Mouse (Mus musculus) megakaryocyte, embryonic 14.5 days (primary cell): ENCODE results near the gene Arhgap18. TPM values are rescaled to one million over a fixed set of nuclear protein-coding genes. Genes with fewer than 3 reads are reported as not detected.

Experiments
- H3K27me3 ChIP-seq: replicated peaks from 2 replicates; pipeline ENCODE3; 2012; ENCODE audit warnings: inconsistent platforms
- H3K36me3 ChIP-seq: replicated peaks from 2 replicates; pipeline ENCODE3; 2012; ENCODE audit warnings: low read length, inconsistent platforms, mixed read lengths
- H3K4me1 ChIP-seq: 2 replicates; pipeline ENCODE4 v1.6.1; 2012; ENCODE audit warnings: inconsistent platforms
- H3K4me3 ChIP-seq: replicated peaks from 2 replicates; pipeline ENCODE3; 2012; ENCODE audit warnings: moderate library complexity, mild to moderate bottlenecking, inconsistent platforms
- H3K9me3 ChIP-seq: 2 replicates; pipeline ENCODE4 v1.6.1; 2012; ENCODE audit warnings: inconsistent platforms
- FLI1 ChIP-seq: IDR thresholded peaks from 2 replicates; pipeline ENCODE4 v1.6.1; 2012; ENCODE audit warnings: low read length, inconsistent platforms, mixed read lengths
- GATA1 ChIP-seq: IDR thresholded peaks from 3 replicates; pipeline ENCODE4 v1.6.1; 2012; ENCODE audit warnings: mixed read lengths, low read length, inconsistent platforms, borderline replicate concordance
- polyA plus RNA-seq: library from polyadenylated mRNA; stranded (reverse); fragments of >175 nt; gene quantifications from 2 replicates; pipeline ENCODE4 v1.2.3, GENCODE M21; 2012; ENCODE audit warnings: low replicate concordance; ENCODE audit not compliant: insufficient read depth

Gene Arhgap18
- polyA plus RNA-seq, 1 experiment, result 9.3 TPM

- Histone ChIP-seq H3K27me3 (no peaks in the 10 kb centered on the region), H3K4me1 (peaks cover 60% of the 10 kb centered on the region), H3K9me3 (no peaks in the 10 kb centered on the region), H3K4me3 (no peak overlapping the region), H3K36me3 (peaks cover 2% of the 10 kb centered on the region)
- TF ChIP-seq GATA1, result no peak
- no peak for TF ChIP-seq FLI1
Observed at GRCm38 (mm10) chr10:26759469-26759868, 6.2 kb downstream of the Arhgap18 start.

GRCm38 (mm10) chr10:26761103-26761502 is 7.9 kb downstream of the Arhgap18 start:
- Histone ChIP-seq H3K36me3 (no peaks in the 10 kb centered on the region), H3K27me3 (no peaks in the 10 kb centered on the region), H3K4me1 (peaks cover 59% of the 10 kb centered on the region), H3K9me3 (no peaks in the 10 kb centered on the region), H3K4me3 (no peak overlapping the region)
- TF ChIP-seq FLI1 (no peak), GATA1 (no peak)

DNA sequence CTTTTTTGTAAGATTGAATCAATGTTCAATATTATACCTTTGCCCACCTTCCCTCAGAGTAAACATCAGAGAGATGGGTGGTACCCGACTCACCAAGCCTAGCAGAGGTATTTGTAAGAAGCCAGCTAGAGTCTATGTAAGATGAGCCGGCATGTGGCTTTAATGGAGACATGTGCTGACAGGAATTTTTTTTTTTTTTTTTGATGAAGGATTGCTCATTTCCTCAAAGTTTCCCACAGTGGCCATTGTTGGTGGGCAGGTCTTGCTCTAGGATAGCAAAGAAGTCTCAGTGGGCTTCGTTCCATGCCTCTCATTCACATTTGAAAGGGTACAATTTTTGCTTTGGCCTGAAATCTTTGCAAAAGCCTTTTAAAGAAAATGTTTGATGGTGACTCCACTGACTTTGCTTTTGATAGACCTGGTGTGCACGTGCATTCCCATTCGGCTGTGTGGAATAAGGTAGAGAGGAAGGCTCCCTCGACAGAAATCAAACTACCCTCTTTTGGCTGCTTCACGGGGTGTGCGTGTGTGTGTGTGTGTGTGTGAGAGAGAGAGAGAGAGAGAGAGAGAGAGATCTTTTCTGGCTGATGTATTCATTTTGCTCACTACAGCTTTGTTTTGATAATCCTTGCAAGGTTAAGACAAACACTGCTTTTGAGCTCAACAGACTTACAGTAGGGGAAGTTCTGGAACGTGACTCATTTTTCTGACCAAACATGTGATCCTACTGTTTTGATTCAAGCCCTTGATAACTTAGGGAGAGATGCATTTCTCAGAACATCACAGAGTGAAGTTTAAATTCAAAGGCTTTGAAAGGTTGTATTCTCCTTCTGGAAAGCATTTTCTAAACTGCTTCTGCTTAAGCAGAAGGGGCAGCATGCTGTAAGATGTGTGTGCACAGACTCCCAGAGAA is 9.0 kb downstream of the Arhgap18 start:
- Histone ChIP-seq H3K4me3 (no peak overlapping the region), H3K36me3 (no peaks in the 10 kb centered on the region)
- no peak for TF ChIP-seq FLI1
- TF ChIP-seq GATA1, result no peak

DNA sequence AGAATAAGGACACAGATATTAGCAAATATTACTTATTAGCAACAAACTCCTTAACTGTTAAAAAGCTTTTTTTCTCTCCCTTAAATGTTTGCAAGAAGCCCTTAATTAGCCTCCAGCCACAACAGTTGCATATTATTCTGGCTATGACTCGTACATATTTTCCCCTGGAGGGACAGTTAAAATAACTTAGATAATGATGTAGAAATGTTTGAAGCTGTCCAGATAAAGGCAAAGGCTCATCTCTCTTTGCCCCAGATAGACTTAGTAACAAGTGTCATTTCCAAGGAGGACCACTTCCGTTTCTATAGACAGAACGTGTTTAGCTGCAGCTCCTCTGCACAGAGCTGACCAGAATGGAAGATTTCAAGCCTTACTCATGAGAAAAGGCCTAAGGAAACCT is 14.0 kb downstream of the Arhgap18 start:
- H3K4me3 ChIP-seq, result no peak overlapping the region
- no peaks in the 10 kb centered on the region for H3K36me3 ChIP-seq
- TF ChIP-seq FLI1 (no peak), GATA1 (no peak)
- no peaks in the 10 kb centered on the region for H3K27me3 ChIP-seq
- peaks cover 72% of the 10 kb centered on the region for H3K4me1 ChIP-seq
- H3K9me3 ChIP-seq, result no peaks in the 10 kb centered on the region

More for the DNA sequence above, 9.0 kb downstream of the Arhgap18 start:
- Histone ChIP-seq H3K4me1 (peaks cover 60% of the 10 kb centered on the region), H3K27me3 (no peaks in the 10 kb centered on the region), H3K9me3 (no peaks in the 10 kb centered on the region)

GRCm38 (mm10) chr10:26768943-26769342 is 15.7 kb downstream of the Arhgap18 start:
- Histone ChIP-seq H3K36me3 (no peaks in the 10 kb centered on the region), H3K4me3 (no peak overlapping the region), H3K4me1 (peaks cover 67% of the 10 kb centered on the region), H3K9me3 (no peaks in the 10 kb centered on the region), H3K27me3 (no peaks in the 10 kb centered on the region)
- TF ChIP-seq GATA1 (no peak), FLI1 (no peak)

DNA sequence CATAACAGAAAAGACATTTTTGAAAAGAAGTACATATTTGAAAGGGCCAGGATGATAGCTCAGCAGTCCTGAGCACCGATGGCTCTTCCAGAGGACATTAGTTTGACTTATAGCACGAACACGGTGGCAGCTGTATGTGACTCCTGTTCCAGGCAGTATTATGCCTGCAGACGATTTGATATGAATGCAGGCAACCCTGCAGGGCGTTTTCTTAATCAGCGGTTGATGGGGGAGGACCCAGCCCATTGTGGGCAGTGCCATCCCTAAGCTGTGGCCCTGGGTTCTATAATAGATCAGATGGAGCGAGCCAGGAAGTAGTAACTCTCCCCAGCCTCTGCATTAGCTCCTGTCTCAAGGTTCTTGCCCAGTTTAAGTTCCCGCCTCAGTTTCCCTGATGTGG is 16.8 kb downstream of the Arhgap18 start:
- Histone ChIP-seq H3K36me3 (peaks cover 3% of the 10 kb centered on the region), H3K9me3 (no peaks in the 10 kb centered on the region), H3K4me1 (peaks cover 74% of the 10 kb centered on the region), H3K4me3 (peak overlapping the region; percentile 42), H3K27me3 (no peaks in the 10 kb centered on the region)
- no peak for TF ChIP-seq GATA1
- TF ChIP-seq FLI1, result no peak

DNA sequence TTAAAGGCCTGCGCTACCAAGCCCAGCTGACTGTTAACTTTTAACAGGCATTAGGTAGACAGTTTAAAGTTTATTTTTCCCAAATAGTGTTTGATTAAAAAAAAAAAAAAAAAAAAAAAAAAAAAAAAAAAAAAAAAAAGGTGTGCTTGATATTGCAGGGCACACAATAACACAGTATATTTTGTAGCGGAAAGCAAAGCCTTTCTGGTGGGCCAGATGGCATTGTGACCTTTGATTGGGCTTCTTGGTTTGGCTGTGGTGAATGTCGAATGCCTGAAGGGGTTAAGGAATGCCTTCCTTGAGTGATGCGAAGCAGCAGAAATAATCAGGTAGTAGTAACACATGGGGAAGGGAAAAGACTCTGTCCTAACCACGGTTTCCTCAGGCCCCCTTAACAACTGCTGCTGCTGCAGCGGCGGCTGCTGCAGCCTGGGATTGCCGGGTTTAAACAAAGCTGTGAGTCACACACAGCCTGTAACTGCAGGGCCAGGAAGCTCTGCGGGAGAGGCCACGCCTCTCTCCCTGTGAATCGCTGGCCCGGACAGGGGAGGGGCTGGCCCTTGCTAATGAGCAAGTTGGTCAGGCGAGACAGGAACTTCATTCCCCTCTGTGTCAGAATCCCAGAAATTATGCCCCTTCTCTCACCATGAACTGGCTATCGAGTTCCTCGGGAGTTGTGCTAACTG is 18.9 kb downstream of the Arhgap18 start:
- Histone ChIP-seq H3K4me1 (peaks cover 76% of the 10 kb centered on the region), H3K36me3 (peaks cover 13% of the 10 kb centered on the region), H3K4me3 (peak overlapping the region; percentile 97), H3K27me3 (no peaks in the 10 kb centered on the region), H3K9me3 (no peaks in the 10 kb centered on the region)
- no peak for TF ChIP-seq GATA1
- no peak for TF ChIP-seq FLI1

- H3K4me3 ChIP-seq, result peak overlapping the region; percentile 97
- peaks cover 76% of the 10 kb centered on the region for H3K4me1 ChIP-seq
- no peaks in the 10 kb centered on the region for H3K9me3 ChIP-seq
- TF ChIP-seq GATA1 (no peak), FLI1 (no peak)
- no peaks in the 10 kb centered on the region for H3K27me3 ChIP-seq
- peaks cover 15% of the 10 kb centered on the region for H3K36me3 ChIP-seq
Observed at GRCm38 (mm10) chr10:26772624-26773540, 19.7 kb downstream of the Arhgap18 start.

GRCm38 (mm10) chr10:26773541-26773940 is 20.3 kb downstream of the Arhgap18 start:
- Histone ChIP-seq H3K4me1 (peaks cover 75% of the 10 kb centered on the region), H3K36me3 (peaks cover 15% of the 10 kb centered on the region), H3K4me3 (peak overlapping the region; percentile 97), H3K27me3 (no peaks in the 10 kb centered on the region), H3K9me3 (no peaks in the 10 kb centered on the region)
- TF ChIP-seq GATA1, result no peak
- no peak for TF ChIP-seq FLI1
